Mouse (Mus musculus): Measurements from ENCODE around the gene Ripor2. TPM values are rescaled to one million over a fixed set of nuclear protein-coding genes. Genes with fewer than 3 reads are reported as not detected.
A peak's percentile ranks its signal among the peaks of the same experiment; 100 is the strongest.
"Not testable (repeated sequence)": the region's sequence is repeated elsewhere in the genome, so short reads cannot be mapped to it uniquely, and the experiment has no call there.

Ripor2 gene
- total RNA-seq, 2 experiments from 2014 or later = 3.7 to 3.8 TPM

- no peak for DNase-seq (ENCODE audit: low spot score in 2 of 2)
Measured at GRCm38 (mm10) chr13:24760351-24760870, 178.4 kb downstream of the Ripor2 start.

GRCm38 (mm10) chr13:24761083-24761402 lies 179.1 kb downstream of the Ripor2 start:
- no peak for DNase-seq (ENCODE audit: low spot score in 2 of 2)

- DNase-seq (ENCODE audit: low spot score in 2 of 2) = peak; percentile 86 to 88
Measured at GRCm38 (mm10) chr13:24761403-24762227, 179.6 kb downstream of the Ripor2 start, which contains the start of gene Gmnn. TSS of gene Gmnn (minus strand) at chr13:24761923.

GRCm38 (mm10) chr13:24762254-24762653 lies 180.3 kb downstream of the Ripor2 start:
- DNase-seq (ENCODE audit: low spot score in 2 of 2) = no peak

- DNase-seq (ENCODE audit: low spot score in 2 of 2) = not testable (repeated sequence)
Measured at GRCm38 (mm10) chr13:24767809-24768208, 185.8 kb downstream of the Ripor2 start.

GRCm38 (mm10) chr13:24771482-24771881 lies 189.5 kb downstream of the Ripor2 start:
- not testable (repeated sequence) for DNase-seq (ENCODE audit: low spot score in 2 of 2)

GRCm38 (mm10) chr13:24776146-24776844 lies 194.3 kb downstream of the Ripor2 start:
- DNase-seq (ENCODE audit: low spot score in 2 of 2) = peak; percentile 32 to 36

- no peak for DNase-seq (ENCODE audit: low spot score in 2 of 2)
Measured at GRCm38 (mm10) chr13:24778026-24778425, 196.0 kb downstream of the Ripor2 start.

- no peak for DNase-seq (ENCODE audit: low spot score in 2 of 2)
Measured at GRCm38 (mm10) chr13:24778706-24779380, 196.9 kb downstream of the Ripor2 start.

GRCm38 (mm10) chr13:24781916-24782315 lies 199.9 kb downstream of the Ripor2 start:
- DNase-seq (ENCODE audit: low spot score in 2 of 2) = peak in 1 of 2 experiments; percentile 62

Other genes starting within 250 kb of the Ripor2 start
- not detected for gene Armh2, start 159.0 kb downstream of the Ripor2 start, total RNA-seq (2021)
- gene Gmnn, start 179.7 kb downstream of the Ripor2 start, total RNA-seq (2021) = 1 to 10 TPM; 5.8 to 6.5 TPM
- 100 to 1,000 TPM; 173 to 246 TPM for gene BC005537, start 219.5 kb downstream of the Ripor2 start, total RNA-seq (2021)
- 10 to 100 TPM; 67.1 to 80.5 TPM for gene Acot13, start 249.4 kb downstream of the Ripor2 start, total RNA-seq (2021)
- gene Tdp2, start 249.5 kb downstream of the Ripor2 start, total RNA-seq (2021) = 10 to 100 TPM; 15.8 to 19.8 TPM